Mouse (Mus musculus): ENCODE measurements around the gene Dbh.

Dbh gene

DNA sequence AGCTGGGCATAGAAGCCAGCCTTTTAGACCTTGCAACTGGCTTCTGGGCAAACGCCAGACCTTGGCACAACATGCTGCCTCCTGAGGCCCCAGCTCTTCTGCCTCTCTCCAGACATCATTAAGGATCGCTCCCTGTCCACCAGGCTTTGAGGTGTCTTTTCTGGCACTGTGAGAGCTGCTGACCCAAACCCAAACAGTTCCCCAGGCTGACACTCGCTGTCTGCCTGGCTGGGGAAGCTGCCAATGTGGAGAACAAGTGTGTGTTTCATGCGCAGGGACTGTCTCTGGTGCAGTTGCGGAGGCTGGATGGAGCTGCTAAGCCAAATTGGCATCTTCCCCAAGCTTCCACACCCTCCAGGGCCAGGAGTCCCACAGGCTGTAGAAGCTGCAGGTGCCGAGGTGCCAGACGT lies 58.0 kb downstream of the Dbh start:
- no peak for DNase-seq (ENCODE audit: low read depth)

DNA sequence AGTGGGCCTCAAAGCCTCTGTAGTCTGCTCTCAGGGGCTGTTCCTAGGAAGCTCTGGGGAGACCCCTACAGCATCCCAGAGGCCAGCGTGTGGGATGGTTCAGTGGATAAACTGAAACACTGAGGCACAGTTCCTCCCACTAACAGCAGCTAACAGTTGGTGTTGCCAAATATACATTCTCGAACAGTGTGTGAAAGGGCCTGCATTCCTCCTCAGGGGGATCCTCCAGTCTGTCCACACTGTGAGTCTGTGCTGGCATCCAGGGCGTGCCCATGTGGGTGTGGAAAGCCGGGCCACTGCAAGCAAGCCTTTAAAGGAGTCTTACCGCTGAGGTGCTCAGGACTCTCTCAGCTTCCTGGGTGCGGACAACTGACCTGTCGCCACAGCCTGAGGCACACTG lies 61.5 kb downstream of the Dbh start:
- DNase-seq (ENCODE audit: low read depth) = no peak

DNA sequence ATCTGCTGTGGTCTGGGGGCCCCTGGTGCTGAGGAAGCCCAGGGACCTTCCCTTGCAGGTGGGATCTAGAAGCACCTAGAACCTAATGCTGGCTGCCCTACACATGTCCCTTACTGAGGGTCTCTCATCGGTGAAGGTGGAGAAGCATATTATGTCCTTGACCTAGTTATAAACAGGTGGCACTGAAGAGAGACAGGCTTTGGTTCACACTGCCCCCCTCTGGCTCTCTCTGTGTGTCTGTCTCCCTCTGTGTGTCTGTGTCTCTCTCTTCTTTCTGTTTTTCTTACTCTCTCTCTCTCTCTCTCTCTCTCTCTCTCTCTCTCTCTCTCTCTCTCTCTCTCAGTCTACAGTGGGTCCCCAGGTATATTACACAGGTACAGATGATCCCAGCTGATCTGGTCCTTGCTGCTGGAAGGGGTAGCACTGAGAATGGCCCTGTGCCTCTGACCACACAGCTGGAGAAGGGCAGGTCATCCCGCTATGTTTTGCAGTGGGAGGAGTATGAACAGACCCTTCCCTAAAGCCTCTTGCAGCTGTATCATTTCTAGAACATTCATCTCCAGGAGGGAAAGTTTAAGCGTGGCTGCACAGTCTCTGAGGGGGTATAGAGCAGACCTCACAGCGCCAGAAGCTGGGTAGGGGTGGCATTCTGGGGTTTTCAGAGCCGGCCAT lies 63.9 kb downstream of the Dbh start:
- no peak for DNase-seq (ENCODE audit: low read depth)

DNA sequence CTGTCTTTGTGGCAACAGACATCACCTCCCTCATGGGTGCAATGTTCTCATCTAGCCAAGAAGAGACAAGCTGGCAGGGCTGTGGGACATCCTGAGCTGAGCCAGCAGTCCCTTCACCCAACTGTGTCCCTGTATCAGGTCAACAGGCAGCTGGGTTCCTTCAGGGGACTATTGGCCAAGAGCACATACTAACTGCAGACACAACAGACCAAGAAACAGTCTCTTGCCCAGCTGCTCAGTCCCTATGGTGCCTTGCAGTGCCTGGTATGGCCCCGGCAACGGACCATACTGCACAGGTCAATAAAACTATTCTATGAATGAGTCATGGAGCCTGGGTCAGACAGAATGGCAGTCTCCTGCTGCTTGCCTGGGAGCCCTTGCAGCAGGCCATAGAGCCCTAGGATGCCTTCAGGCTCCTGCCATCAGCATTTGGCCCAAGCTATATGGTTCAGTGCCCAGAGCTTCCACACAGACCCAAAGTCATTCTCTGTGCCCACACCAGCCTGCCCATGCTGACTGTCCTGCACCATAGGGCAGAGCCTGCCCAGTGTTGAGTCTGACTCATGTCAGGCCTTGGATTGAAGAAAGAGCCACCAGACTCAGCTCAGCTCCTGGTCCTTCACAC lies 64.6 kb downstream of the Dbh start:
- DNase-seq (ENCODE audit: low read depth) = no peak

DNA sequence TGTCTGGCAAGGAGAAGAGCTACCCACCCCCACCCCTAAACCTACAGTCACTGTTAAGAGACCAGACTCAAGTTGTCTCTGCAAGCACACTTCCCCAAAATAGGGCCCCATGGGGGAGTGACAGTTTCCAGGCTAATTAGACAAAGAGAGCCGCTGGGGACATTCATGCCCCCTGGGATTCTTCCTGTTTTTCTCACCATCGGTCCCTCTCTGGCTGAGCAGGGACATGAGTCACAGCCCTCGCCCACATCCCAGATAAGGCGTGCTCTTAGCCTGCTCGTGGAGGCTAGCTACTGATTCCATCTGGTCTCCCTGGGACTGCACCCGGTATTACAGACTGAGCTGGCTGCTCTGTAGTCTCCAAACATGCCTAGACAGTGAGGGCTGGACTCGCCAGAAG lies 67.3 kb downstream of the Dbh start:
- no peak for DNase-seq (ENCODE audit: low read depth)

Data from fibroblast of lung, adult 2 months (primary cell).